Comparison of ENCODE assay signal across 14 mouse cellular contexts in the genomic region with DNA sequence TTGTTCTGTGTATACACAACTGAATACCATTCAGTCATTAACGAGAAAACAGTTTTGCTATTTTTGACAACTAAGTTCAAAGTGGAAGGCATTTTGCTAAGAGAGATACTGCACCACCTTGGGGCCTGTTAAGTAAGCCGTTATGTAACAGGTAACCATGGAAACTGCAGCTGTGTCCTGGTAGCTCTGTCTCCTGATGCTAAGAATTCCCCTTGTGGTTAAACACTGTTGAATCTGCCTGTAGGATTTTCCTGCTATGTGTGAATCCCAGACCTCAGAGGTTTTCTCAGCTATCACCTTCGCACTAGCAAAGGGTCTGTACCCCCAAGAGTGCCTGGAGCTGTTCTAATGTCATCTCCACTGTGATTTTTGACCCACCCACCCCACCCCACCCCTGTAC. TPM values are rescaled to one million over a fixed set of nuclear protein-coding genes. Genes with fewer than 3 reads are reported as not detected.
DNase-seq lines count a peak whose midpoint lies in the region; ATAC-seq lines count a peak whose summit lies in the region.
"Had no signal": no experiment of that assay in that cellular context is flagged by ENCODE, and none has a peak within 500 bp of the region (broad histone marks: within the 10 kb centered on the region; RNA-seq: fewer than 3 reads in every experiment).

No protein-coding gene starts in this region.

- no peak overlapping the region for H3K27ac ChIP-seq in embryonic facial prominence, embryonic 14.5 days (replicated peaks; ENCODE audit: low read depth, low read length)
- H3K27ac ChIP-seq in embryonic facial prominence, embryonic 10.5 days (replicated peaks): no peak overlapping the region
- H3K27ac ChIP-seq in midbrain, embryonic 14.5 days (replicated peaks; ENCODE audit: low read depth, low read length): no peak overlapping the region
- H3K27ac ChIP-seq: hindbrain, embryonic 13.5 days; liver, embryonic 15.5 days had no signal

- no peak overlapping the region for H3K4me2 ChIP-seq in embryonic facial prominence, embryonic 14.5 days (ENCODE audit: low read depth, low read length)
- no peak overlapping the region for H3K4me2 ChIP-seq in midbrain, embryonic 14.5 days (ENCODE audit: low read length)
- H3K4me2 ChIP-seq: hindbrain, embryonic 13.5 days; liver, embryonic 15.5 days had no signal

- ATAC-seq in embryonic facial prominence, embryonic 14.5 days (ENCODE audit: low read depth): peak; percentile 70
- no peak for ATAC-seq in midbrain, embryonic 14.5 days (ENCODE audit: low FRiP score, low TSS enrichment)

- DNase-seq in embryonic facial prominence, embryonic 14.5 days (ENCODE audit: low spot score): peak; percentile 40
- DNase-seq in embryonic facial prominence, embryonic 10.5 days (ENCODE audit: low spot score): no peak
- DNase-seq in layer of hippocampus, adult 11-12 months (ENCODE audit: low spot score): peak; percentile 51
- no peak for DNase-seq in layer of hippocampus, postnatal 10 days (ENCODE audit: low spot score in 2 of 2)
- peak; percentile 82 for DNase-seq in R1 (ENCODE audit: low read depth, low spot score)
- DNase-seq in midbrain, embryonic 14.5 days: peak; percentile 72
- no peak for DNase-seq in spleen, postnatal 14 days (ENCODE audit: low spot score in 2 of 2)
- DNase-seq in kidney, adult 8-10 months: no peak
- DNase-seq: adrenal gland, postnatal 25 days; cerebellum, adult 9-11 months; heart, adult 18-20 months; thymus, postnatal 36 days had no signal

- no peaks in the 10 kb centered on the region for H3K36me3 ChIP-seq in embryonic facial prominence, embryonic 14.5 days (ENCODE audit: control insufficient read depth, insufficient read depth, low read length)
- no peaks in the 10 kb centered on the region for H3K36me3 ChIP-seq in embryonic facial prominence, embryonic 10.5 days (replicated peaks)
- H3K36me3 ChIP-seq in midbrain, embryonic 14.5 days (ENCODE audit: control insufficient read depth, insufficient read depth, low read length): no peaks in the 10 kb centered on the region
- H3K36me3 ChIP-seq: hindbrain, embryonic 13.5 days; liver, embryonic 15.5 days had no signal

- H3K4me1 ChIP-seq in embryonic facial prominence, embryonic 14.5 days (ENCODE audit: control insufficient read depth, insufficient read depth, low read length): no peaks in the 10 kb centered on the region
- peaks cover 19% of the 10 kb centered on the region for H3K4me1 ChIP-seq in embryonic facial prominence, embryonic 10.5 days
- no peaks in the 10 kb centered on the region for H3K4me1 ChIP-seq in midbrain, embryonic 14.5 days (ENCODE audit: control insufficient read depth, insufficient read depth, low read length)
- H3K4me1 ChIP-seq: hindbrain, embryonic 13.5 days; liver, embryonic 15.5 days had no signal

- WGBS in embryonic facial prominence, embryonic 14.5 days: 67% methylated on average over 3 of the region's 3 CpGs
- WGBS in embryonic facial prominence, embryonic 10.5 days: 81% methylated on average over 3 of the region's 3 CpGs
- 59% methylated on average over 3 of the region's 3 CpGs for WGBS in midbrain, embryonic 14.5 days

- no peak overlapping the region for H3K4me3 ChIP-seq in embryonic facial prominence, embryonic 14.5 days (ENCODE audit: low read depth, low read length)
- no peak overlapping the region for H3K4me3 ChIP-seq in embryonic facial prominence, embryonic 10.5 days
- no peak overlapping the region for H3K4me3 ChIP-seq in midbrain, embryonic 14.5 days (replicated peaks; ENCODE audit: low read depth, low read length)
- H3K4me3 ChIP-seq: hindbrain, embryonic 13.5 days; liver, embryonic 15.5 days had no signal

- no peaks in the 10 kb centered on the region; the same call in 1 of the 2 replicates for H3K9me3 ChIP-seq in embryonic facial prominence, embryonic 14.5 days (ENCODE audit: control insufficient read depth, low read length)
- H3K9me3 ChIP-seq in embryonic facial prominence, embryonic 10.5 days: 0 out of 2 replicates have a peak, but pooled peaks cover 2% of the 10 kb centered on the region
- H3K9me3 ChIP-seq in midbrain, embryonic 14.5 days (ENCODE audit: control insufficient read depth, low read length): no peaks in the 10 kb centered on the region
- H3K9me3 ChIP-seq: hindbrain, embryonic 13.5 days; liver, embryonic 15.5 days had no signal

- no peak overlapping the region for H3K9ac ChIP-seq in embryonic facial prominence, embryonic 14.5 days (ENCODE audit: low read depth, low read length)
- no peak overlapping the region for H3K9ac ChIP-seq in midbrain, embryonic 14.5 days (replicated peaks; ENCODE audit: low read length)
- H3K9ac ChIP-seq: hindbrain, embryonic 13.5 days; liver, embryonic 15.5 days had no signal

- no peaks in the 10 kb centered on the region for H3K27me3 ChIP-seq in embryonic facial prominence, embryonic 14.5 days (replicated peaks; ENCODE audit: control insufficient read depth, insufficient read depth, low read length)
- H3K27me3 ChIP-seq in embryonic facial prominence, embryonic 10.5 days (replicated peaks; ENCODE audit: low read depth, poor library complexity, severe bottlenecking): no peaks in the 10 kb centered on the region
- H3K27me3 ChIP-seq in midbrain, embryonic 14.5 days (ENCODE audit: control insufficient read depth, insufficient read depth, low read length): no peaks in the 10 kb centered on the region
- H3K27me3 ChIP-seq: hindbrain, embryonic 13.5 days; liver, embryonic 15.5 days had no signal

RNA-seq across cellular contexts. Expression of a gene that starts 19.5 kb away (rescaled TPM):
- 4.0 and 5.8 TPM in 2 replicates for polyA plus RNA-seq in embryonic facial prominence, embryonic 14.5 days (2014; fragmentation: Nextera tagmentation; extraction: Ambion mirVana)
- polyA plus RNA-seq in embryonic facial prominence, embryonic 10.5 days (2016; fragmentation: Nextera tagmentation; extraction: Ambion mirVana): 6.7 and 8.0 TPM in 2 replicates
- 1 to 10 TPM; 3.8 to 4.2 TPM for total RNA-seq in layer of hippocampus, postnatal 10 days (2021)
- polyA plus RNA-seq in midbrain, embryonic 14.5 days (2014; fragmentation: Nextera tagmentation; extraction: Ambion mirVana): 5.8 and 6.6 TPM in 2 replicates

Comparison
In these comparisons a context has a peak if more than half of its experiments do, and no peak if none do; other contexts are left out.
1. DNase-seq: peak in embryonic facial prominence, embryonic 14.5 days (single experiment), layer of hippocampus, adult 11-12 months (single experiment), R1 (single experiment) and midbrain, embryonic 14.5 days (single experiment); none in embryonic facial prominence, embryonic 10.5 days (single experiment), layer of hippocampus, postnatal 10 days (0 of 2), spleen, postnatal 14 days (0 of 2) and kidney, adult 8-10 months (0 of 2).